Mouse (Mus musculus): ENCODE results near the gene Ss18l2.

Ss18l2 gene

DNA sequence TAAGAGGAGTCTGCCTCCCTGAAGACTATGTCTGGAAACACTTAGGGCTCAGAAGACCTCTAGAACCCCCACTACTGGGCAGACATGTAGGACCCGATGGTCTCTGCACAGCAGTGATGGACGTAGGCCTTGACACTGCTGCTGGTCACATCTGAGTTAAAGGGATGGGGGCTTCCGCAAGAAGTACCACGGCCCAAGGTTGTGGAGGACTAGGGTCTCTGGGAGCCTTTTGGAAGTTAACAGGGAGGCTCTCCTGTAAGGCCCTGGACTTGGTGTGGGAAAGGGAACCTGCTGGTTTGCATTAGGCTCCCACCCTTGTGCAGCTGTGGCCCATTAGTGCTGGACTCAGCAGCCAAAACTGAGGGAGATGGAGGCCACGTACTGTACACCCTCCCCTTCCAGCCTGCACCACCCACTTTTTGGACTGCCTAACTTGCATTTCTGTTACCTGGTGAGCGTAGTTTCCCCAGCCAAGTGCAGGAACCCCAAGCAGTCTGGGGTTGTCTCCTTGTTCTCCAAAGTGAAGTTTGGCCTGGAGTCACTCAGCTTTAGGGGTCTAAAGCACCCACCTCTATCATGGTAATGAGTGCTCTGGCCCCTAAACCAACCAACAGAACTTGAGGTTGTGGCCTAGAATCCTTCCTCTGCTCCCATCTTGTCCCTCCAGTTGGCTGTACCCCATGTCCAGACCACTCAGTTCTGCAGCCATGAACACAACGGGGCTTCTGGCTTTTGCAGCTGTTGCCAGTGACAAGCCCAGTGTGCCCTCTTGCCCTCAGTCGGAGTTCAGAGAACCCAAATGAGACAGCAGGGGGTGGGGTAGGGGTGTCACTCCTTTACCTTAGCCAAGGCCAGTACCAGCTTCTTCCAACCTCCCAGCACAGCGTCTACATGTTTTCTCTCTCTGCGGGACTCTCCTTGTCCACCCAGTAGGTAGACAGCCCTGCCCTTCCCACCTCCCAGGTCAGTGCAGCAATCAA is 48.0 kb downstream of the Ss18l2 start:
- DNase-seq (ENCODE audit: extremely low spot score, low read depth, low spot score) = no peak

GRCm38 (mm10) chr9:121759091-121760081 is 49.3 kb downstream of the Ss18l2 start, which contains the start of gene Zfp651:
TSS of gene Zfp651 (plus strand) at chr9:121759330.
- DNase-seq (ENCODE audit: extremely low spot score, low read depth, low spot score) = no peak

GRCm38 (mm10) chr9:121760271-121761090 is 50.4 kb downstream of the Ss18l2 start:
- no peak for DNase-seq (ENCODE audit: extremely low spot score, low read depth, low spot score)

GRCm38 (mm10) chr9:121761091-121761665 is 51.0 kb downstream of the Ss18l2 start:
- DNase-seq (ENCODE audit: extremely low spot score, low read depth, low spot score) = no peak

GRCm38 (mm10) chr9:121761787-121762186 is 51.7 kb downstream of the Ss18l2 start:
- no peak for DNase-seq (ENCODE audit: extremely low spot score, low read depth, low spot score)

- no peak for DNase-seq (ENCODE audit: extremely low spot score, low read depth, low spot score)
Measured at GRCm38 (mm10) chr9:121762248-121762647, 52.1 kb downstream of the Ss18l2 start.

DNA sequence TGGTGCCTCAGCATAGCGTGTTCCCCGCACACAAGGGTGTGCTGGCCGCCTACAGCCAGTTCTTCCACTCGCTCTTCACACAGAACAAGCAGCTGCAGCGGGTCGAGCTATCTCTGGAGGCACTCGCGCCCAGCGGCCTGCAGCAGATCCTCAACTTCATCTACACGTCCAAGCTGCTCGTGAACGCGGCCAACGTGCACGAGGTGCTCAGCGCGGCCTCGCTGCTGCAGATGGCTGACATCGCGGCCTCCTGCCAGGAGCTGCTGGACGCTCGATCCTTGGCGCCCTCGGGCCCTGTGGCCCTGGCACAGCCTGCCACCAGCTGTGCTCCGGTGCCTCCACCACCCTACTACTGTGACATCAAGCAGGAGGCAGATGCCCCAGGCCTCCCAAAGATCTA is 52.6 kb downstream of the Ss18l2 start:
- DNase-seq (ENCODE audit: extremely low spot score, low read depth, low spot score) = no peak

All from hindlimb bud, embryonic 11.5 days (tissue).